Mouse (Mus musculus) liver, postnatal 0 days (tissue): ENCODE measurements at regions not wholly inside any gene's neighbourhood (a gene's known extent, or its start where the extent isn't known, plus 50 kb on each side); places are given as distances from the start of the nearest gene placed in this dataset.

Experiments
- ATAC-seq: fragments of 200-750 bp; cut with Nextera tagmentation; 2 replicates; pipeline ENCODE4 v1.8.0; 2017; ENCODE audit warnings: mild to moderate bottlenecking, moderate library complexity
- DNase-seq: peaks from one replicate; pipeline ENCODE4 v3.0.0-alpha.2; 2016
- H3K27ac ChIP-seq: fragments of 300-500 bp; sonication (generic); 2 replicates; pipeline ENCODE4 v1.5.1; 2014; ENCODE audit warnings: antibody characterized with exemption, moderate library complexity, mild to moderate bottlenecking, low read depth
- H3K27me3 ChIP-seq: fragments of 300-500 bp; sonication (generic); 2 replicates; pipeline ENCODE4 v1.6.1; 2014; ENCODE audit warnings: low read length, control low read depth, mixed read lengths; ENCODE audit not compliant: insufficient read depth
- H3K36me3 ChIP-seq: fragments of 300-500 bp; sonication (generic); replicated peaks from 2 replicates; pipeline ENCODE4 v1.6.1; 2014; ENCODE audit warnings: mild to moderate bottlenecking, control low read depth, low read length, moderate library complexity, mixed read lengths; ENCODE audit not compliant: insufficient read depth
- H3K4me1 ChIP-seq: fragments of 300-500 bp; sonication (generic); 2 replicates; pipeline ENCODE4 v1.6.1; 2014; ENCODE audit warnings: antibody characterized with exemption, mild to moderate bottlenecking, control low read depth; ENCODE audit not compliant: insufficient read depth
- H3K4me2 ChIP-seq: fragments of 300-500 bp; sonication (generic); 2 replicates; pipeline ENCODE4 v1.6.1; 2014; ENCODE audit warnings: low read depth, mild to moderate bottlenecking, low read length, moderate library complexity, mixed read lengths
- H3K4me3 ChIP-seq: fragments of 300-500 bp; sonication (generic); 2 replicates; pipeline ENCODE4 v1.5.1; 2014; ENCODE audit warnings: low read depth, low read length
- H3K9ac ChIP-seq: fragments of 300-500 bp; sonication (generic); replicated peaks from 2 replicates; pipeline ENCODE4 v1.6.1; 2014; ENCODE audit warnings: mild to moderate bottlenecking, moderate library complexity
- H3K9me3 ChIP-seq: fragments of 300-500 bp; sonication (generic); 2 replicates; pipeline ENCODE4 v1.6.1; 2016; ENCODE audit warnings: mild to moderate bottlenecking, control low read depth, low read length, mixed read lengths
- CTCF ChIP-seq: sonication (generic); IDR thresholded peaks from 2 replicates; pipeline ENCODE4 v1.5.1; 2016; ENCODE audit warnings: antibody characterized with exemption, low read depth
- EP300 ChIP-seq: IDR thresholded peaks from 2 replicates; pipeline ENCODE4 v1.6.1; 2016; ENCODE audit warnings: antibody characterized with exemption, low read depth, mild to moderate bottlenecking
- WGBS: fragments of 180-500 bp; shearing (Covaris S2); extraction: QIAGEN DNeasy Blood & Tissue Kit; methylation state at CpG from one replicate; pipeline ENCODE4 v1.1.7; 2014; ENCODE audit not compliant: insufficient replicate concordance; 5-methylcytosine and 5-hydroxymethylcytosine counted together

- Histone ChIP-seq H3K4me1 (no peaks in the 10 kb centered on the region), H3K9me3 (no peaks in the 10 kb centered on the region), H3K27ac (no peak overlapping the region), H3K4me3 (no peak overlapping the region), H3K36me3 (no peaks in the 10 kb centered on the region), H3K27me3 (no peaks in the 10 kb centered on the region), H3K4me2 (no peak overlapping the region), H3K9ac (no peak overlapping the region)
- ATAC-seq (no peak), DNase-seq (no peak)
- TF ChIP-seq EP300 (no peak), CTCF (no peak)
- WGBS: 72% methylated on average over 5 of the region's 5 CpGs
Observed at GRCm38 (mm10) chr9:87933230-87933629, 202.2 kb upstream of the Tbx18 start.

DNA sequence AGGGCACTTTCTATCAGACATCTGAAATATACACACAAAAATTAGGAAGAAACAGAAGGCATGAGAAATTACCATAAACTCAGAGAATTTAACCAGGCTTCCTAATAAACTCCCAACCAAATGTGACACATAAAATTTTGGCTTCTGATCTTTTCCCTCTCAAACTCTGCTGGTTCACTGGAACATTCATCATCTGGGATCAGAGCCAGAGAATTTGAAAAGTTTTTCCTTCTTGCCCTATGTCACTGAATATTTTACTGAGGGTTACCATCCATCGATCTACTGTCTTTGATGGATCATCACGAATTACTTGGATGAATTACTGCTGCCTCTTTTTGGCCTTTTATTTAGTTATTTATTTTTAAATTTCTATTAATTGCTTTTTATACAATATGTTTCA, 221.4 kb upstream of the Tbx18 start:
- Histone ChIP-seq H3K4me2 (no peak overlapping the region), H3K9me3 (no peaks in the 10 kb centered on the region), H3K36me3 (no peaks in the 10 kb centered on the region), H3K4me1 (no peaks in the 10 kb centered on the region), H3K27me3 (no peaks in the 10 kb centered on the region), H3K9ac (no peak overlapping the region), H3K4me3 (no peak overlapping the region), H3K27ac (no peak overlapping the region)
- no peak for TF ChIP-seq CTCF
- 83% methylated on average over 2 of the region's 2 CpGs for WGBS
- no peak for DNase-seq
- ATAC-seq: no peak

- no peak overlapping the region for H3K27ac ChIP-seq
- no peaks in the 10 kb centered on the region for H3K27me3 ChIP-seq
- ATAC-seq (no peak), DNase-seq (no peak)
- no peak overlapping the region for H3K4me3 ChIP-seq
- H3K4me1 ChIP-seq: no peaks in the 10 kb centered on the region
- no peak for TF ChIP-seq CTCF
- TF ChIP-seq EP300: no peak
- H3K36me3 ChIP-seq: no peaks in the 10 kb centered on the region
- H3K4me2 ChIP-seq: no peak overlapping the region
- no peak overlapping the region for H3K9ac ChIP-seq
- H3K9me3 ChIP-seq: no peaks in the 10 kb centered on the region
Observed at GRCm38 (mm10) chr9:87954941-87955340, 223.9 kb upstream of the Tbx18 start.

DNA sequence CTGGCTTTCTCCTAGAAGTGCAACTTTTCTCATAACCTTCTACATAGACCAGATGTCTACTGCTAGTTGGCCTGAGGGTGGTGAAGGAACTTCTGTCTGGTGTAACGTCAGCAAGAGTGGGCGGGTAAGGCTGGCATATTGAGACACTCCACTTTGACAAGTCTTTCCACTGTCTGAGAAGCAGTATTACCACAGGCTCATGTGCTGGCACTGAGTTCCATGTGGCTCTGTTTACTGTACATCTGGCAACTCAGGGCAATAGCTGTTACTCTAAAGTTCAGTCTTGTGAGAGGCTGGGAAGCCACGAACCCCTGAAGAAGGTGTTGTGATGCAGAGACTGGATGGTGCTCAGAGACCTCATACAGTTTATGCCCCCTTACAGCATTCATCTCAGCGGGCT, 230.7 kb upstream of the Tbx18 start:
- H3K4me3 ChIP-seq: no peak overlapping the region
- H3K9ac ChIP-seq: no peak overlapping the region
- H3K4me1 ChIP-seq: no peaks in the 10 kb centered on the region
- H3K9me3 ChIP-seq: no peaks in the 10 kb centered on the region
- no peak overlapping the region for H3K4me2 ChIP-seq
- 74% methylated on average over 4 of the region's 4 CpGs for WGBS
- ATAC-seq: no peak
- no peaks in the 10 kb centered on the region for H3K36me3 ChIP-seq
- no peak for DNase-seq
- H3K27me3 ChIP-seq: no peaks in the 10 kb centered on the region
- TF ChIP-seq EP300 (no peak), CTCF (no peak)
- H3K27ac ChIP-seq: no peak overlapping the region

DNA sequence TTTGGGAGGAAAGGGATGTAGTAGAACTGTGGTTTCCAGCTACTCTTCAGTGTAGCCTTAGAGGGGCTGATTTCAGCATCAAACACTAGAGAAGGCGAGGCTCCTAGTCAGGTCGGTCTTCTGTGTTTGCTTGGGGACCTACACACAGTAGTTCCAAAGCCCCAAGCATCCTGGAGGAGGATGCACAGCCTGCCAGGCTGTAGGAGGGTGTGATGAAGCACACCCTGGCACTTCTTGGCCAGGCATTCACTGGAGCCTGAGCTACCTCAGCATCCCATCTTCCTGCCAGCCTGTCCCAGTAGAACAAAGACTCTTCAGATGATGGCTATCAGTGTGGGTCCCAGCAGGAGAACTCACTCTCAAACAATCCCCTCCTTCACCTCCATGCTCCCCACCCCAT, 233.4 kb upstream of the Tbx18 start:
- ATAC-seq (no peak), DNase-seq (no peak)
- 52% methylated on average over 2 of the region's 2 CpGs for WGBS
- Histone ChIP-seq H3K36me3 (no peaks in the 10 kb centered on the region), H3K9me3 (no peaks in the 10 kb centered on the region), H3K4me2 (no peak overlapping the region), H3K27ac (no peak overlapping the region), H3K9ac (no peak overlapping the region), H3K4me1 (no peaks in the 10 kb centered on the region), H3K4me3 (no peak overlapping the region), H3K27me3 (no peaks in the 10 kb centered on the region)
- no peak for TF ChIP-seq EP300
- TF ChIP-seq CTCF: no peak

DNA sequence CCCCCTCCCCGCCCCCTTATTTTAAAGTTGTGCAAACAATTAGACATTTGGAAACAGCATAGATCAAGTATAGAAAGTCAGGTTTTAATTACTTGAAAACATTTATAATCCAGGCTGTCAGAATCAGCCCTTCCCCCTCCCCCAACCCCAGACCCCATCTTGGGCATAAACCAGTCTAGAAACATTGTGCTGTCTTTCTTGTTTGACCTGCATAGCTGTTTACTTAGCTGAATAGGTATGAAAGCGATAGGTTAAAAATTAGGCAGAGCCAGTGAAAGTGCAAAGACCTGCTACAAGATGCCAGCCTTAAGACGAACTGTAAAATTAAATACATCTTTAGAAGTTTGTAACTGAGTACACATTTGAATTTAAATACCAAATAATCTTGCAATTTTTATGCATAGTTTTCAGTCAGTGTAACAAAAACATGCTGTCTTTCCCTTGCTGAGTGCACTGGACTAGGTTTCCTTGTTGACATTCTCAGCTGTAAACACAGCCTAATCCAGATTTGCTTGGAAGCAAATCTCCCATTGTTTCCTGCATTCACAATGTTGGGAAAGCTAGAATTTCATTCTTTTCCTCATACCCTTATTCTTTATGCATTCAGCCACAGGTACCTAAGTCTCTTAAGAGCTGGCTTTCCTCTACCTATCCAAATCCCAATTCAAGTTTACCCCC, 234.2 kb upstream of the Tbx18 start:
- Histone ChIP-seq H3K4me3 (no peak overlapping the region), H3K4me1 (no peaks in the 10 kb centered on the region), H3K9ac (no peak overlapping the region), H3K4me2 (no peak overlapping the region), H3K36me3 (no peaks in the 10 kb centered on the region), H3K27me3 (no peaks in the 10 kb centered on the region), H3K9me3 (no peaks in the 10 kb centered on the region), H3K27ac (no peak overlapping the region)
- no peak for DNase-seq
- TF ChIP-seq EP300 (no peak), CTCF (no peak)
- no peak for ATAC-seq
- WGBS: 54% methylated on average over 3 of the region's 3 CpGs
